Mouse (Mus musculus) small intestine, adult 2 months (tissue): ENCODE measurements at regions not wholly inside any gene's neighbourhood (a gene's known extent, or its start where the extent isn't known, plus 50 kb on each side); places are given as distances from the start of the nearest gene placed in this dataset.

Experiments
- H3K27ac ChIP-seq: fragments of 200-500 bp; 2 replicates; pipeline ENCODE4 v1.5.1; 2012; ENCODE audit warnings: low read depth, low read length, control low read depth, inconsistent platforms; ENCODE audit not compliant: insufficient read depth
- H3K27me3 ChIP-seq: fragments of 200-500 bp; 2 replicates; pipeline ENCODE4 v1.6.1; 2012; ENCODE audit warnings: mild to moderate bottlenecking, moderate library complexity, low read length, inconsistent platforms; ENCODE audit not compliant: control insufficient read depth, insufficient read depth
- H3K36me3 ChIP-seq: fragments of 200-500 bp; 2 replicates; pipeline ENCODE4 v1.6.1; 2012; ENCODE audit warnings: mild to moderate bottlenecking, low read length, control low read depth, inconsistent platforms; ENCODE audit not compliant: control insufficient read depth, insufficient read depth
- H3K4me1 ChIP-seq: fragments of 200-500 bp; 2 replicates; pipeline ENCODE4 v1.6.1; 2012; ENCODE audit warnings: low read length, inconsistent platforms, mixed read lengths; ENCODE audit not compliant: control insufficient read depth, insufficient read depth, insufficient read length
- H3K4me3 ChIP-seq: fragments of 200-500 bp; 2 replicates; pipeline ENCODE4 v1.5.1; 2012; ENCODE audit warnings: low read depth, mild to moderate bottlenecking, control low read depth, inconsistent platforms, low read length, moderate library complexity
- CTCF ChIP-seq: fragments of 200-500 bp; IDR thresholded peaks from 2 replicates; pipeline ENCODE4 v1.5.1; 2012; ENCODE audit warnings: low read depth, mild to moderate bottlenecking, control low read depth, inconsistent platforms, low read length, moderate library complexity, mixed read lengths; ENCODE audit not compliant: insufficient replicate concordance, insufficient read length; ENCODE audit errors: extremely low read depth
- POLR2A ChIP-seq: fragments of 200-500 bp; IDR thresholded peaks from 2 replicates; pipeline ENCODE4 v1.6.1; 2012; ENCODE audit warnings: low read depth, mild to moderate bottlenecking, control low read depth, inconsistent platforms, low read length, moderate library complexity
- WGBS: fragments of 180-500 bp; shearing (Covaris S2); methylation state at CpG from one replicate; pipeline ENCODE4 v1.1.7; 2018; 5-methylcytosine and 5-hydroxymethylcytosine counted together

GRCm38 (mm10) chr6:52420276-52420970 lies 107.1 kb downstream of the Evx1 start:
- Histone ChIP-seq H3K4me3 (no peak overlapping the region), H3K27me3 (no peaks in the 10 kb centered on the region), H3K36me3 (no peaks in the 10 kb centered on the region), H3K4me1 (peaks cover 1% of the 10 kb centered on the region; the same call in 1 of the 2 replicates), H3K27ac (no peak overlapping the region)
- TF ChIP-seq POLR2A (no peak), CTCF (no peak)
- WGBS = 87% methylated on average over 7 of the region's 7 CpGs

- Histone ChIP-seq H3K4me1 (peaks cover 1% of the 10 kb centered on the region; the same call in 1 of the 2 replicates), H3K27me3 (no peaks in the 10 kb centered on the region), H3K4me3 (no peak overlapping the region), H3K27ac (no peak overlapping the region), H3K36me3 (no peaks in the 10 kb centered on the region)
- 90% methylated on average over 6 of the region's 6 CpGs for WGBS
- TF ChIP-seq POLR2A (no peak), CTCF (no peak)
These were observed 108.5 kb downstream of the Evx1 start for GRCm38 (mm10) chr6:52421771-52422170.

GRCm38 (mm10) chr6:52422686-52423085 lies 109.4 kb downstream of the Evx1 start:
- 45% methylated on average over 10 of the region's 10 CpGs for WGBS
- Histone ChIP-seq H3K27ac (no peak overlapping the region), H3K4me3 (no peak overlapping the region), H3K4me1 (peaks cover 1% of the 10 kb centered on the region; the same call in 1 of the 2 replicates), H3K36me3 (no peaks in the 10 kb centered on the region), H3K27me3 (no peaks in the 10 kb centered on the region)
- no peak for TF ChIP-seq CTCF
- no peak for TF ChIP-seq POLR2A

DNA sequence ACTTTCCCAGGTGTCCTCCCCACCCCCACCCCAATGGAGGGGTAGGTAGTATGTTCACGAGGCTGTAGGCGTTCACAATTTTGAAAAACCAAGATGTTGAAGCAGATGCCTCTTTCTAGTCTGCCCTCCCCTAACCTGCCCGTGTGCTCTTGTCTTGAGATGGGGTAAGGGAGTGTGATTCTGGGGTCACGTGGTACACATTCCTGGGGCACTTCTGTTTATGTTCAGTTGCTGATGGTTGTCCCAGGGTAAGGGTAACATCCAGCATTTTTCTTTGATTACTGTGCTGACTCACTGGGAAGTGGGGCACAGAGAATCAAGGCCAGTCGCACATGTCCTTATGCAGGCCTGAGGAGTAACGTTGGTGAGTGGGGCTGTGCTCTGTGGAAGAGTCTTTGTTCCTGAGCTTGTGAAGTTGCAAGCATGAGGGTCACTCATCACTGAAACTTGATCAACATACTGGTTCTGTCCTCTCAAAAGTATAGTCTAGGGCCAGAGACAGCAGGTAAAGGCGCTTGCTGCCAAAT lies 110.3 kb downstream of the Evx1 start:
- Histone ChIP-seq H3K4me3 (no peak overlapping the region), H3K4me1 (0 out of 2 replicates have a peak, but pooled peaks cover 1% of the 10 kb centered on the region), H3K27ac (no peak overlapping the region), H3K36me3 (no peaks in the 10 kb centered on the region), H3K27me3 (no peaks in the 10 kb centered on the region)
- no peak for TF ChIP-seq CTCF
- no peak for TF ChIP-seq POLR2A
- 88% methylated on average over 7 of the region's 7 CpGs for WGBS

GRCm38 (mm10) chr6:52424440-52424839 lies 111.1 kb downstream of the Evx1 start:
- WGBS = 63% methylated on average over 5 of the region's 5 CpGs
- H3K27ac ChIP-seq = no peak overlapping the region
- H3K36me3 ChIP-seq = no peaks in the 10 kb centered on the region
- 0 out of 2 replicates have a peak, but pooled peaks cover 1% of the 10 kb centered on the region for H3K4me1 ChIP-seq
- no peak overlapping the region for H3K4me3 ChIP-seq
- TF ChIP-seq CTCF = no peak
- TF ChIP-seq POLR2A = no peak
- H3K27me3 ChIP-seq = no peaks in the 10 kb centered on the region

GRCm38 (mm10) chr6:52425082-52425481 lies 111.8 kb downstream of the Evx1 start:
- Histone ChIP-seq H3K27ac (no peak overlapping the region), H3K4me1 (0 out of 2 replicates have a peak, but pooled peaks cover 1% of the 10 kb centered on the region), H3K4me3 (no peak overlapping the region), H3K27me3 (no peaks in the 10 kb centered on the region), H3K36me3 (no peaks in the 10 kb centered on the region)
- WGBS = 88% methylated on average over 4 of the region's 4 CpGs
- TF ChIP-seq CTCF (no peak), POLR2A (no peak)

GRCm38 (mm10) chr6:52428489-52429203 lies 115.3 kb downstream of the Evx1 start:
- 72% methylated on average over 11 of the region's 11 CpGs for WGBS
- no peaks in the 10 kb centered on the region for H3K36me3 ChIP-seq
- H3K4me1 ChIP-seq = no peaks in the 10 kb centered on the region
- TF ChIP-seq POLR2A (no peak), CTCF (no peak)
- H3K4me3 ChIP-seq = no peak overlapping the region
- H3K27ac ChIP-seq = no peak overlapping the region
- no peaks in the 10 kb centered on the region for H3K27me3 ChIP-seq
